Mouse (Mus musculus) megakaryocyte progenitor cell, adult 5-6 weeks (primary cell): ENCODE data around the gene Higd1b. TPM values are rescaled to one million over a fixed set of nuclear protein-coding genes. Genes with fewer than 3 reads are reported as not detected.

ENCODE experiments used
- ATAC-seq: replicated peaks from 2 replicates; pipeline ENCODE4 v1.8.0; 2016; ENCODE audit warnings: mild to moderate bottlenecking, moderate TSS enrichment, inconsistent platforms; ENCODE audit not compliant: poor library complexity
- total RNA-seq, 2 experiments: library from RNA; stranded (forward) in 1 of 2; stranded (reverse) in 1 of 2; fragments of 157-497, 149-512 nt in 1 of 2; fragments of 200-1000 nt in 1 of 2; gene quantifications; 2 replicates each; pipeline versions ENCODE4 v1.2.3 to v1.2.4; 2015 to 2017

Higd1b gene
- not detected in 2 replicates for total RNA-seq (2015)
- not detected in 2 replicates for total RNA-seq (2017)

GRCm38 (mm10) chr11:102835549-102835948, at the start of gene Higd1b:
Gene Higd1b (plus strand): TSS chr11:102835849.
- ATAC-seq = no peak

DNA sequence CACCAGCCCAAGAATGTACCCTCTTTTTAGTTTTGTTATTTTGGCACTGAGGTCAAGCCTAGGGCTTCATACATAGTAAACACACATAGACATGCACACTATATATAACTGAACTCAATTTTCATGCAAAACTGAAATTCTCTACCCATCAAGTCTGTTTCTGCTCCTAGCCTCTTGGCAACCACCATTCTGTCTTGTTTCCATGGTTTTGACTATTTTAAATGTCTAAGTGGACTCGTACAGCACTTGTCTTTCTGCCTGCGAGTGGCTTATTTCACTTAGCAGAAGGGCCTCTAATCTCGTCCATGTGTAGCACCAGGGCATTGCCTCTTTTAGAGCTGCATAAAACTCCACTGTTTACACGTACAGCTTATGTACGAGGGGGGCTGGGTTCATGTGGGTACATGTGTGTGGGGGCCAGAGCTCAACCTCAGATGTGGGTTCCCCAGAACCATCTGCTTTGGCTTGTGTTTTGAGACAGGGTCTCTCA, 47.9 kb upstream of the Higd1b start:
- no peak for ATAC-seq

DNA sequence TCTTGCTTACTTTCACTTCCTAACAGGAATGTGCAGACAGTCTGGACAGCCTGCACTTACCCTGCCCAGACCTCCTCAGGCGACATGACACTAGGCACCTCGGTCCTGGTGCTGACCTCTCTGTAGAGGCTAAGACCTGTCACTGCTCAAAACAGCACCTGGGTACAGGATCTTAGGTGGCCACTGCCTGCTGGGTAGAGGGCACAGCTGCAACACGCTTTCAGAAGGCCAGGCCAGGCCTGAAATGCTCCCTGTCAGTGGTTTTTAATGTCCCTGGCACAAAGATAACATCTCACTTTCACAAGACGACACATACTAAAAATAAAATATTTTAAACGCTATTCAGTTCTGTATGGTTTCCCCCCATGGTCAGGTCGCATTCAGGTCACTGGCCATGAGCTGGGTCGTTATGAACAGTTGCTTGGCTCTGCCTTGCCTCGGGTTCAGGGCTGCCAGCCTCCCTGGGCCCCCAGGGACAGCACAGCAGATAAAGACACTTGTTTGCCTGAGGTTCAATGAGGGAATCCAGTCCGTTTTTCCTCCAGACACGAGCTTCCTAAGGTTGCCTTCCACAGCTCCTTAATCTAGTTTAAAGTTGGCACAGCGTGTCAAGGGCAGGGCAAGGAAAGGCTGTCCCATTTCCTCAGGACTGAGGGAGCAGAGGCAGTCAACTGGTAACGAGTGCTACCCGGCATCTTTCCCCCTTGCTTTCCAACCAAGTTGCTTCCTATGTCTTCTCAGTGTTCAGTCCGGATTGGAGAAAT, 43.8 kb upstream of the Higd1b start:
- no peak for ATAC-seq

- ATAC-seq = no peak
Measured at GRCm38 (mm10) chr11:102794157-102794556, 41.5 kb upstream of the Higd1b start.

- ATAC-seq = no peak
Measured at GRCm38 (mm10) chr11:102803453-102803852, 32.2 kb upstream of the Higd1b start.

DNA sequence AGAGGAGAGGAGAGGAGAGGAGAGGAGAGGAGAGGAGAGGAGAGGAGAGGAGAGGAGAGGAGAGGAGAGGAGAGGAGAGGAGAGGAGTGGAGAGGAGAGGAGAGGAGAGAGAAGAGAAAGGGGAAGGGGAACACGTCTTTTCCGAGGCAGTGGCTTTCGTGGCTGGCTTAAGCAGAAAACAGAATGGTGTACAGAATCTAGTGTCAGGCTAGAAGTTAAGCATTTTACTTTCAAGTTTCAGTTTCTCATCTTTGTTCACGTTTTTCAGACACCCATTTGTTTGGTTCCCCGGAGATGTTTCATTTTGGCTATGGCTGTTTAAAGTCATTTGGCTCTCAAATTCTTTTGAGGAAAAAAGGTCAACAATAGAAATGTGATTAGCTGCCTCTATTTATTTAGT, 27.4 kb upstream of the Higd1b start:
- ATAC-seq = no peak

DNA sequence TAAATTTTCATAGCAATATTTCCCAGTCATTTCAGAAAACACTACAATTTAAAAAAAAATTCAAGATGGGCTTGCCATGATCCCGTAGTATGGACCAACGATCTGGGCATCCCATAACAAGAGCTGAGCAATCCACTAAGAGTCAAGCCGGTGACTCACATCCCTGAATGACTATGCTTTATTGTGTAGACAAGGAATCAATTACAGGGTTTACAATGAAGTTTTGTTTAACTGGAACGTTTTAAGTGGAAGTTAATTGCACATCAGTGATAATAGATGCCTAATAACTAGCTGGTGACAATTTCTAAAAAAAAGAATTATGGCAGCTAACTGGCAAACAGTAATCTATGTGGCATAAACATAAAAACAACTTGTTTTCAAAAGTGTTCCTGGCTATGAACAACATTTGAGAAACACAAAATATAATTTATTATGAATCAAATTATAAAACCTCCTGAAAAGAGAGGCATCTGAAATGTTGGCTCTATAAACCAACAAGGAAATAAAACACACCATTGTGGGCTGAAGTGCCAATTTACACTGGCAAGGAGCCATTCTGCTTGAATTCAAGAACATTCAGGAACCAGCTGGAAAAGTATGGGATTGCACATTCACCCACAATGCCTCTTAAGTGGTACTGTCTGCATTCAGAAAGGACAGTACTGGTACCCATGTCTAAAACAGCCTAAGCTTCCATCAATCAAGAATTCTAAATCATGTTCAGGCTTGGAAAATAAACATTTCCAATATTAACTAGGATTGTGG, 24.7 kb upstream of the Higd1b start:
- no peak for ATAC-seq

DNA sequence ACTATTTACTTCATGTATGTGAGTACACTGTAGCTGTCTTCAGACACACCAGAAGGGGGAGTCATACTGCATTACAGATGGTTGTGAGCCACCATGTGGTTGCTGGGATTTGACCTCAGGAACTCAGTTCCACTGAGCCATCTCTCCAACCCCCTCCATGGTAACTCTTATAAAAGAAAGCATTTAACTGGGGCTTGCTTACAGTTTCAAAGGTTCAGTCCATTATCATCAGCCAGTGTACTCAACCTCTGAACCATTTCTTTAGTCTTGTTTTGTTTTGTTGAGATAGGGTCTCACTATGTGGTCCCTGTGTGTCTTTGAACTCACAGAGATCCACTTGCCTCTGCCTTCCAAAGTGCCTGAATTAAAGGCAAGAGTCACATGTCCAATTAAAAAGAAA, 20.8 kb upstream of the Higd1b start:
- ATAC-seq = no peak

GRCm38 (mm10) chr11:102818121-102819020, 17.3 kb upstream of the Higd1b start:
- ATAC-seq = no peak

DNA sequence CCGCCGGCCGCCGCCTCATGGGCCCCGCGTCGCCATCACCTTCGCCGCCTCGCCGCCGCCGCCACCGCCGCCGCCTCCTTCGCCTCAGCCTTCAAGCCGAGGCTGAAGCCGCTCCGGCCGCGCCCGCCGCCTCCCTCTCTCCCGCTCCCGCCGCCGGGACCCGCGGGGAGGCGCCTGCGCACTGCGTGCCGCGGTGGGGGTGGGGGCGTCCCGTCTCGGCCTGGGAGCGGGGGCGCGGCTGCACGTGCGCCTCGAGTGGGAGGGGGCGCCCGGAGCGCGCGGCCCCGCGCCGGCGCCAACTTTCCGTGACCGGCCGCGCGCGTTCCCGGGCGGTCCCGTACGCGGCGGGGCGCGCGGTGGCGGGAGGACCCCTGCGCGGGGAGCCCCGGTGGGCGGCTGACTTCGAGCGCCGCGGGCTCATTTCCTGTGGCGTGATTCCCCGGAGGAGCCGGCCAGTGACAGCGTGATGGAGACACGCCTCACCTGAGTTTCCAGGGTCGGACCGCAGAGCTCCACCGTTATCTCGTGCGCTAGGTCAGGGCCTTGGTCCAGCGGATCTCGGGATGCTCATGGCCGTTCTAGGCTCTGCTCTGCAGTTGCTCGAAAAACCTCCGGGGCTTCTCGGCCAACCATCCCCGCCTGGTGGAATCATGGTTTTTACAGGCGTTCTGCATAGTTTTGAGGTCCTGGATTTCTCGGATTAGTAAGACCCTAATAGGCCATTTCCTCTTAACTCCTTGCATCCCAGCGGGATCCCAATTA, 16.4 kb upstream of the Higd1b start, which contains the start of gene Gjc1:
Gene Gjc1 (minus strand): TSS at position 680 of the 762 bp plus-strand sequence.
- no peak for ATAC-seq

GRCm38 (mm10) chr11:102819783-102820385, 15.8 kb upstream of the Higd1b start:
- ATAC-seq = no peak

DNA sequence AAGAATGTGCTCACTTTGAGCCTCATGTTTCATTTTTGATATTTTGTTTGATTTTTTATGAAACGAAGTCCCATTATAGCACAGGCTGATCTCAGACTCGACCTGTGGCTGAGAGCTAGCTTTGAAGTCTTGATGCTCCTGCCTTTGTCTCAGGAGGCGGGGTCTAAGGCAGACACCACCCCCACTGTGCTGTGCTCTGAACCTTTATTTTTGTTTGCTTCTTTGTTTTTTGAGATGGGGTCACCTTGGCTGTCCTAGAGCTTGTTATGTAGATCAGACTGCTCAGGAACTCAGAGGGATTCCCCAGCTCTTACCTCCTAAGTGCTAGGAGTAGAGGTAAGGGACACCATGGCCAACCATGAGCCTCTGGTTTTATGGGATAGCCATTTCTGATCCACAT, 15.2 kb upstream of the Higd1b start:
- ATAC-seq = no peak

- ATAC-seq = no peak
Measured at GRCm38 (mm10) chr11:102821231-102821630, 14.4 kb upstream of the Higd1b start.

DNA sequence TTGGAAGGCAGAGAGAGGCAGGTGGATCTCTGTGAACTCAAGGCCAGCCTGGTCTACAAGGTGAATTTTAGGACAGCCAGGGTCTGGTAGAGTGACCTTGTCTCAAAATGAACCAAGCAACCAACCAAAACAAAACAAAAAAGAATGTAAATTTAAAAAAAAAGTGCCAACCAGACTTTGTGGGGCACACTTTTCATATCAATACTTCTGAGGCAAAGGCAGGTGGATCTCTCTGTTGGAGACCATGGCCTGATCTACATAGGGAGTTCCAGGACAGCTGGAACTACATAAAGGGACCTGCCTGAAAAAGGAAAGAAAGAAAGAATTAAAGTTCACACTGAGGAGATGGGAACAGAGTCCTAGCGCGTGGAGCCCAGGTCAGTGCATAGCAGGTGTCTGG, 9.2 kb upstream of the Higd1b start:
- no peak for ATAC-seq

DNA sequence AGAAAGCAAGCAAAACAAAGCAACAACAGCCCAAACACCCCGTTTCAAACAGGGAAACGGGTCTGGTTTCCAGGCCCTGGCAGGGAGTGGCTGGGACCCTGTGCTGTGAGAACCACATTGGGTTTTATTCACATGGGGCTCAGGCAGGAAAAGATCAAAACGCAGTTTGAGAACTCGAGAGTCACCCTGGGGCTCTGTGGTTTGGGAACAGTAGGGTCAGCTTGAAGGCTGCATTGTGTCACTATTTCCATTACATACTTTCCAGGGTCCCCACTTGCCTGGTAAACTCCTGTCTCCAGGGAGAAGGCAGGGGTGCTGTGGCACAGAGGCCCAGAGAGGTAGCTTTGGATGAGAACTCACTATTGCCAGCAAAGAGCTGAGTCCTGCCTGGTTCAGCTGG, 8.6 kb upstream of the Higd1b start:
- no peak for ATAC-seq

DNA sequence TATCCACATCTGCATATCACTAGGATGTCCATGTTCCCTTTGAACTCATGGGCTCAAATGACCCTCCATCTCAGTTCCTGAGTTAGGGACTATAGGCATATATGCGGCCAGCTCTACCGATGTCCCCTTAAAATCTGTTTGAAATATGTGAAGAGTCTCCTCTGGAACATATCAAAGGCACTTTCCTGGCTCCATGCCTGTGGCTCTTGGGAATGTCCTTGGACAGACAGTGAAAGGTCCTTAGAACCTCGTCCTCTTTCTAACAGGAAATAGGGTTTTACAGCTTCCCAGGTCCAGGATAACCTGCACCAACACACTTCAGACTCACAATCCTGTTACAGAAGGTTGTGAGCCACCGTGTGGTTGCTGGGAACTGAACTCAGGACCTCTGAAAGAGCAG, 5.4 kb upstream of the Higd1b start:
- no peak for ATAC-seq

- ATAC-seq = no peak
Measured at GRCm38 (mm10) chr11:102832700-102833297, 2.9 kb upstream of the Higd1b start.

GRCm38 (mm10) chr11:102834219-102834618, 1.4 kb upstream of the Higd1b start:
- no peak for ATAC-seq

- ATAC-seq = no peak
Measured at GRCm38 (mm10) chr11:102836146-102836545, 497 bp downstream of the Higd1b start.
